Mouse (Mus musculus): ENCODE measurements around the gene Prr19. TPM values are rescaled to one million over a fixed set of nuclear protein-coding genes. Genes with fewer than 3 reads are reported as not detected.
A peak's percentile ranks its signal among the peaks of the same experiment; 100 is the strongest.
"Not testable (repeated sequence)": the region's sequence is repeated elsewhere in the genome, so short reads cannot be mapped to it uniquely, and the experiment has no call there.

Prr19 gene
- total RNA-seq (2014; rRNA removed) (2.0 and 2.5 TPM in 2 replicates), polyA plus RNA-seq (2015; fragmentation: Nextera tagmentation; extraction: Ambion mirVana) (5.7 and 7.0 TPM in 2 replicates)

- no peaks in the 10 kb centered on the region for H3K9me3 ChIP-seq (ENCODE audit: low read length)
- ATAC-seq (ENCODE audit: low FRiP score), result peak; percentile 66
- H3K4me2 ChIP-seq (ENCODE audit: low read depth, low read length, poor library complexity, severe bottlenecking), result peak within 1 kb of the TSS; percentile 15; the same call in 1 of the 2 replicates
- peaks cover 7% of the 10 kb centered on the region; the same call in 1 of the 2 replicates for H3K4me1 ChIP-seq (ENCODE audit: insufficient read depth, low read length)
- TF ChIP-seq CTCF (IDR thresholded peaks at IDR 0.05), result no peak
- peak; percentile 82 for DNase-seq (ENCODE audit: low spot score)
- no peaks in the 10 kb centered on the region for H3K36me3 ChIP-seq (ENCODE audit: insufficient read depth, low read length)
- WGBS, result 52% methylated on average over 19 of the region's 19 CpGs
- no peak within 1 kb of the TSS for H3K4me3 ChIP-seq (ENCODE audit: low read depth, low read length)
- no peak within 1 kb of the TSS for H3K27ac ChIP-seq (ENCODE audit: low read depth, low read length)
- no peaks in the 10 kb centered on the region for H3K27me3 ChIP-seq (ENCODE audit: insufficient read depth, low read length)
- no peak within 1 kb of the TSS for H3K9ac ChIP-seq (replicated peaks; ENCODE audit: low read length, poor library complexity, severe bottlenecking)
These were observed at the start of gene Prr19 for GRCm38 (mm10) chr7:25301063-25301462. Gene Prr19, plus strand, starts transcription at chr7:25301411.

GRCm38 (mm10) chr7:25251822-25252221 is 49.4 kb upstream of the Prr19 start:
- WGBS, result 12% methylated on average over 8 of the region's 8 CpGs

GRCm38 (mm10) chr7:25261896-25262295 is 39.3 kb upstream of the Prr19 start:
- WGBS, result 64% methylated on average over 1 of the region's 1 CpGs
- no peak; the same call in 1 of the 2 replicates for TF ChIP-seq CTCF (IDR thresholded peaks at IDR 0.05)
- ATAC-seq (ENCODE audit: low FRiP score), result no peak

More at GRCm38 (mm10) chr7:25251822-25252221, 49.4 kb upstream of the Prr19 start:
- Histone ChIP-seq H3K9me3 (ENCODE audit: low read length) (no peaks in the 10 kb centered on the region), H3K27me3 (ENCODE audit: insufficient read depth, low read length) (no peaks in the 10 kb centered on the region), H3K4me2 (ENCODE audit: low read depth, low read length, poor library complexity, severe bottlenecking) (peak overlapping the region; percentile 99), H3K27ac (ENCODE audit: low read depth, low read length) (peak overlapping the region; percentile 44), H3K9ac (replicated peaks; ENCODE audit: low read length, poor library complexity, severe bottlenecking) (peak overlapping the region; percentile 37), H3K4me1 (ENCODE audit: insufficient read depth, low read length) (peaks cover 27% of the 10 kb centered on the region; the same call in 1 of the 2 replicates), H3K36me3 (ENCODE audit: insufficient read depth, low read length) (no peaks in the 10 kb centered on the region), H3K4me3 (ENCODE audit: low read depth, low read length) (peak overlapping the region; percentile 83)
- ATAC-seq (ENCODE audit: low FRiP score) (no peak), DNase-seq (ENCODE audit: low spot score) (no peak)
- TF ChIP-seq CTCF (IDR thresholded peaks at IDR 0.05), result no peak

GRCm38 (mm10) chr7:25263968-25264870 is 37.0 kb upstream of the Prr19 start:
- Histone ChIP-seq H3K4me3 (ENCODE audit: low read depth, low read length) (no peak overlapping the region), H3K27me3 (ENCODE audit: insufficient read depth, low read length) (no peaks in the 10 kb centered on the region), H3K36me3 (ENCODE audit: insufficient read depth, low read length) (no peaks in the 10 kb centered on the region), H3K9me3 (ENCODE audit: low read length) (no peaks in the 10 kb centered on the region), H3K27ac (ENCODE audit: low read depth, low read length) (no peak overlapping the region), H3K4me2 (ENCODE audit: low read depth, low read length, poor library complexity, severe bottlenecking) (no peak overlapping the region), H3K9ac (replicated peaks; ENCODE audit: low read length, poor library complexity, severe bottlenecking) (no peak overlapping the region), H3K4me1 (ENCODE audit: insufficient read depth, low read length) (no peaks in the 10 kb centered on the region)
- TF ChIP-seq CTCF (IDR thresholded peaks at IDR 0.05), result no peak
- DNase-seq (ENCODE audit: low spot score) (no peak), ATAC-seq (ENCODE audit: low FRiP score) (no peak)
- 29% methylated on average over 17 of the region's 17 CpGs for WGBS

More at GRCm38 (mm10) chr7:25261896-25262295, 39.3 kb upstream of the Prr19 start:
- no peak overlapping the region for H3K4me2 ChIP-seq (ENCODE audit: low read depth, low read length, poor library complexity, severe bottlenecking)
- no peak overlapping the region for H3K4me3 ChIP-seq (ENCODE audit: low read depth, low read length)
- no peak for DNase-seq (ENCODE audit: low spot score)
- no peaks in the 10 kb centered on the region for H3K36me3 ChIP-seq (ENCODE audit: insufficient read depth, low read length)
- no peaks in the 10 kb centered on the region for H3K4me1 ChIP-seq (ENCODE audit: insufficient read depth, low read length)
- no peaks in the 10 kb centered on the region for H3K9me3 ChIP-seq (ENCODE audit: low read length)
- no peak overlapping the region for H3K9ac ChIP-seq (replicated peaks; ENCODE audit: low read length, poor library complexity, severe bottlenecking)
- H3K27ac ChIP-seq (ENCODE audit: low read depth, low read length), result no peak overlapping the region
- H3K27me3 ChIP-seq (ENCODE audit: insufficient read depth, low read length), result no peaks in the 10 kb centered on the region

GRCm38 (mm10) chr7:25265743-25266142 is 35.5 kb upstream of the Prr19 start:
- not testable (repeated sequence) for H3K4me3 ChIP-seq (ENCODE audit: low read depth, low read length); H3K4me1 ChIP-seq (ENCODE audit: insufficient read depth, low read length); H3K36me3 ChIP-seq (ENCODE audit: insufficient read depth, low read length); H3K4me2 ChIP-seq (ENCODE audit: low read depth, low read length, poor library complexity, severe bottlenecking); ATAC-seq (ENCODE audit: low FRiP score); DNase-seq (ENCODE audit: low spot score); H3K27me3 ChIP-seq (ENCODE audit: insufficient read depth, low read length); H3K27ac ChIP-seq (ENCODE audit: low read depth, low read length); H3K9me3 ChIP-seq (ENCODE audit: low read length); H3K9ac ChIP-seq (replicated peaks; ENCODE audit: low read length, poor library complexity, severe bottlenecking)
- WGBS, result 94% methylated on average over 5 of the region's 5 CpGs
